Mouse (Mus musculus) megakaryocyte, embryonic 14.5 days (primary cell): ENCODE results near the gene Kpna7. TPM values are rescaled to one million over a fixed set of nuclear protein-coding genes. Genes with fewer than 3 reads are reported as not detected.

ENCODE experiments used
- H3K27me3 ChIP-seq: replicated peaks from 2 replicates; pipeline ENCODE3; 2012; ENCODE audit warnings: inconsistent platforms
- H3K36me3 ChIP-seq: replicated peaks from 2 replicates; pipeline ENCODE3; 2012; ENCODE audit warnings: low read length, inconsistent platforms, mixed read lengths
- H3K4me1 ChIP-seq: 2 replicates; pipeline ENCODE4 v1.6.1; 2012; ENCODE audit warnings: inconsistent platforms
- H3K4me3 ChIP-seq: replicated peaks from 2 replicates; pipeline ENCODE3; 2012; ENCODE audit warnings: moderate library complexity, mild to moderate bottlenecking, inconsistent platforms
- H3K9me3 ChIP-seq: 2 replicates; pipeline ENCODE4 v1.6.1; 2012; ENCODE audit warnings: inconsistent platforms
- FLI1 ChIP-seq: IDR thresholded peaks from 2 replicates; pipeline ENCODE4 v1.6.1; 2012; ENCODE audit warnings: low read length, inconsistent platforms, mixed read lengths
- GATA1 ChIP-seq: IDR thresholded peaks from 3 replicates; pipeline ENCODE4 v1.6.1; 2012; ENCODE audit warnings: mixed read lengths, low read length, inconsistent platforms, borderline replicate concordance
- polyA plus RNA-seq: library from polyadenylated mRNA; stranded (reverse); fragments of >175 nt; gene quantifications from 2 replicates; pipeline ENCODE4 v1.2.3, GENCODE M21; 2012; ENCODE audit warnings: low replicate concordance; ENCODE audit not compliant: insufficient read depth

The Kpna7 gene
- polyA plus RNA-seq, 1 experiment: not detected

- H3K4me1 ChIP-seq: peaks cover 59% of the 10 kb centered on the region
- H3K4me3 ChIP-seq: peak overlapping the region; percentile 95
- no peaks in the 10 kb centered on the region for H3K36me3 ChIP-seq
- no peak for TF ChIP-seq FLI1
- TF ChIP-seq GATA1: no peak
- H3K9me3 ChIP-seq: no peaks in the 10 kb centered on the region
- peaks cover 28% of the 10 kb centered on the region for H3K27me3 ChIP-seq
These were observed 120.0 kb downstream of the Kpna7 start for GRCm38 (mm10) chr5:144963817-144964261.

GRCm38 (mm10) chr5:144963401-144963800 is 120.4 kb downstream of the Kpna7 start:
- no peaks in the 10 kb centered on the region for H3K9me3 ChIP-seq
- H3K4me1 ChIP-seq: peaks cover 63% of the 10 kb centered on the region
- H3K36me3 ChIP-seq: no peaks in the 10 kb centered on the region
- TF ChIP-seq GATA1: no peak
- no peak for TF ChIP-seq FLI1
- H3K4me3 ChIP-seq: peak overlapping the region; percentile 95
- H3K27me3 ChIP-seq: peaks cover 27% of the 10 kb centered on the region

DNA sequence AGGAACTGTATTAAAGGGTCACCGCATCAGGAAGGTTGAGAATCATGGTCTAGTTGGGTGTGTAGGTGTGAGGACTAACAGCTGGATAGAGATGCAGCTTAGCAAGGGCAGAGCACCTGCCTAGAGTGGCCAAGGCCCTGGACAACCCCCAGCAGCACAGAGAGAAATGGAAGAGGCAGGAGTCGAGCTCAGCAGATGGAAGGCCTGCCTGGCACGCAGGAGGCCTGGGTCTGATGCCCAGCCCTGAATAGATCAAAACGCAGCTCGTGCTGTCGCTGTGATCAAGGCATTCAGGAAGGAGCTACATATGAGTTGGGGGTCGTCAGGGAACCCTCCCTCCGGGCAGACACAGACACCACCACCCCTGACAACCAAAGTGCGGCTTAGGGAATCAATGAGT is 125.6 kb downstream of the Kpna7 start:
- TF ChIP-seq FLI1 (no peak), GATA1 (no peak)
- Histone ChIP-seq H3K27me3 (peaks cover 6% of the 10 kb centered on the region), H3K9me3 (no peaks in the 10 kb centered on the region), H3K4me1 (peaks cover 62% of the 10 kb centered on the region), H3K36me3 (no peaks in the 10 kb centered on the region), H3K4me3 (no peak overlapping the region)

- Histone ChIP-seq H3K4me3 (no peak overlapping the region), H3K27me3 (peaks cover 6% of the 10 kb centered on the region), H3K4me1 (peaks cover 36% of the 10 kb centered on the region), H3K36me3 (no peaks in the 10 kb centered on the region), H3K9me3 (no peaks in the 10 kb centered on the region)
- TF ChIP-seq GATA1 (no peak), FLI1 (no peak)
These were observed 129.4 kb downstream of the Kpna7 start for GRCm38 (mm10) chr5:144954432-144954831.

DNA sequence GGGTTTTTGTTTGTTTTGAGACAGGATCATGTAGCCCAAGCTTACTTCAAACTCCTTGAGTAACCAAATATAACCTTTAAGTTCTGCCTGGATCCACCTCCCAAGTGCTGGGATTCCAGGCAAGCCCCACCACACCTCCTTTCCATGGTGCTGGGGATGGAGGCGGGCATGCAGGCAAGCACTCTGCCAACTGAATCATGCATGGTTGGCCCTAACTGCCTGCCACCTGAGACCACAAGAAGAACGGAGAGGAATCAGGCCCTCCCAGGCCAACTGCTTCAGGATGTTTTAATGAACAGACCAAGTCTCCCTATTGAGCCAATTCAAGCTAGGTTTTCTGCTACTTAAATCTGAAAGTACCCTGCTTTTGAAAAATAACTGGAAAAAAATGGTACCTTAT is 131.2 kb downstream of the Kpna7 start:
- Histone ChIP-seq H3K4me1 (peaks cover 23% of the 10 kb centered on the region), H3K27me3 (no peaks in the 10 kb centered on the region), H3K9me3 (no peaks in the 10 kb centered on the region), H3K36me3 (no peaks in the 10 kb centered on the region), H3K4me3 (no peak overlapping the region)
- TF ChIP-seq FLI1 (no peak), GATA1 (no peak)

GRCm38 (mm10) chr5:144950428-144951051 is 133.3 kb downstream of the Kpna7 start:
- H3K27me3 ChIP-seq: no peaks in the 10 kb centered on the region
- H3K4me1 ChIP-seq: peaks cover 20% of the 10 kb centered on the region
- peaks cover 3% of the 10 kb centered on the region; the same call in 1 of the 2 replicates for H3K9me3 ChIP-seq
- H3K4me3 ChIP-seq: no peak overlapping the region
- TF ChIP-seq GATA1 (no peak), FLI1 (no peak)
- H3K36me3 ChIP-seq: no peaks in the 10 kb centered on the region

DNA sequence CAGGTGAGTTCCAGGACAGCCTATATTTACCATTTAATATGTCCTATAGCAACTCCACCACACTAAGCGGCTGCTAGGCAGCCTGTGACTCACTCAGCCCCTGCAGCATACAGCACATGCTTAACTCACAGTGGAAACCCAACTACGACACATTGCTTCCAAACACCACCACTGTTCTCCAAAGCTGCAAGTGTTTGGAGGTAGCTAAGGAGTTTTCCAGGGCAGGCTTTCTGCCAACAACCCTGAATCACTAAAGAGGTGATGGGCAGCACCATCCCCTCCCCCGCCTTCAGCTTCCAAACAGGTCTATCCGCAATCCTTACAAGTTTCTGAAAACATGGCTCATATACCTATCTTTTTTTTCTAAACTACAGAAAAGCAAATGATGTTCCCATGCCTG is 134.0 kb downstream of the Kpna7 start:
- Histone ChIP-seq H3K36me3 (no peaks in the 10 kb centered on the region), H3K4me1 (peaks cover 20% of the 10 kb centered on the region), H3K4me3 (no peak overlapping the region), H3K9me3 (peaks cover 3% of the 10 kb centered on the region; the same call in 1 of the 2 replicates), H3K27me3 (no peaks in the 10 kb centered on the region)
- TF ChIP-seq GATA1: no peak

DNA sequence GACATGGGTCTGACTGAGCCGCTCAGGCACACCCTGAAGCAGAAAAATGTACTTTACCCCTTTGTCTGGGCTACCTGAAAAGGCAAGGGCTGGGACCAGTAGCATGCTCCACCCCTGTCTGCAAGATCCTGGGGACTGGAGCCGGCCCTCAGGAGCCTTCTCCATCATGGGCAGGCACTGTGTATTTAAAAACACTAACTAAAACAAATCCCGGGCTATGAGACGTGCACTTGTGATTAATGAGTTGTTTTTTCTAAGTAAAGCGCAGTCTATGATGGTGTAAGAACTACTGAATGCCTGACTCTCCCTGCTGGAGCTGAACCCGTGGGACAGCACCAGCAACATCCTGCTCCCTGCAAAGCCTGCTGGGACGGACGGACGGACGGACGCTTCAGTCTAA is 135.4 kb downstream of the Kpna7 start:
- no peaks in the 10 kb centered on the region for H3K36me3 ChIP-seq
- no peak overlapping the region for H3K4me3 ChIP-seq
- H3K4me1 ChIP-seq: peaks cover 6% of the 10 kb centered on the region; the same call in 1 of the 2 replicates
- TF ChIP-seq FLI1 (no peak), GATA1 (no peak)
- H3K27me3 ChIP-seq: peaks cover 1% of the 10 kb centered on the region
- H3K9me3 ChIP-seq: peaks cover 3% of the 10 kb centered on the region; the same call in 1 of the 2 replicates

DNA sequence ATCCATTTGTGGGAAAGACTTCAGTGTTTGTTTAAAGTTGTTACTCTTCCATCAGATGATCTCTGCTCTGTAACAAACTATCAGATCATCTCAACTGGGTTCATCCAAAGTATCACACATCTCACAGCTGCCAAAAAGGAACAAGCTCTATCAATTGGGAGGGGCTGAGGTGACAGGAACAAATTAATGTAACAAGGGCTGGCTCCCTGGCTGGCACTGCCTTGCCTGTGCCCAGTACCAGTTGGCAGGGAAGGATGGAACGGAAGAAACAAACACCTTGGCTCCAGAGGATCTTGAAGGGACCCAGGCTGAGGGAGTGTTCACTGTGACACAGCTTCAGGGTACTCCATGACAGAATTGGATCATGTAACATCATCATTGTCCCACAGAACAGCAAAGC is 135.8 kb downstream of the Kpna7 start:
- no peaks in the 10 kb centered on the region for H3K36me3 ChIP-seq
- TF ChIP-seq GATA1 (no peak), FLI1 (no peak)
- peaks cover 2% of the 10 kb centered on the region for H3K27me3 ChIP-seq
- no peak overlapping the region for H3K4me3 ChIP-seq
- peaks cover 3% of the 10 kb centered on the region; the same call in 1 of the 2 replicates for H3K9me3 ChIP-seq
- peaks cover 1% of the 10 kb centered on the region; the same call in 1 of the 2 replicates for H3K4me1 ChIP-seq

DNA sequence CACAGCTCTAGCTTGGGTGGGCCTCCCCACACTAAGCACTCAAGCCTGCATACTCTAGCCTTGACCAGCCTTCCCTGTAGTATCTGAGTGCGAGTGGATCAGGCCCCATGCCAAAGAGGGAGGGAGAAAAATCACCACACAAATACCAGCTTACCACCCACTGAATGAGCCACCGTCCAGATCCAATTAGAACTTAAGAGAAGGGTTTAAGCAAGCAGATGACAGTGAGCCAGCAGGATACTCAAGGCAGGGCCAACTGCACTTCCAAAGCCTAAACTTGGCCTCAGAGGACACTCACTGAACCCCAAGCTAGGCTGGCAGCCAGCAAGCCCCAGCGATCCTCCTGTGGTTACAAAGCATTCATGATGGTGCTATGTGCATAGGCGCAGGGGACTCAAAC is 137.8 kb downstream of the Kpna7 start:
- no peak for TF ChIP-seq GATA1
- no peak for TF ChIP-seq FLI1
- H3K9me3 ChIP-seq: peaks cover 3% of the 10 kb centered on the region; the same call in 1 of the 2 replicates
- H3K27me3 ChIP-seq: peaks cover 2% of the 10 kb centered on the region
- H3K36me3 ChIP-seq: no peaks in the 10 kb centered on the region
- H3K4me1 ChIP-seq: peaks cover 4% of the 10 kb centered on the region; the same call in 1 of the 2 replicates
- no peak overlapping the region for H3K4me3 ChIP-seq
